Mouse (Mus musculus) heart, postnatal 0 days (tissue): ENCODE data around the gene Eif4e1b.

Experiments
- CTCF ChIP-seq: IDR thresholded peaks from 2 replicates; pipeline ENCODE4 v1.5.1; 2016; ENCODE audit warnings: antibody characterized with exemption, control low read depth, low read depth
- EP300 ChIP-seq: IDR thresholded peaks from 2 replicates; pipeline ENCODE4 v1.6.1; 2016; ENCODE audit warnings: antibody characterized with exemption, low read depth

GRCm38 (mm10) chr13:54754169-54755080 is 29.4 kb upstream of the Eif4e1b start:
- TF ChIP-seq CTCF (no peak), EP300 (no peak)
